8 mouse cellular contexts compared by ENCODE assay signal in genomic region chr9:82976219-82976618, GRCm38 (mm10). TPM values are rescaled to one million over a fixed set of nuclear protein-coding genes. Genes with fewer than 3 reads are reported as not detected.
DNase-seq lines count a peak whose midpoint lies in the region; ATAC-seq and TF ChIP-seq lines count a peak whose summit lies in the region.

No protein-coding gene starts in this region.

- peak overlapping the region; percentile 99 for H3K27ac ChIP-seq in heart, embryonic 15.5 days
- H3K27ac ChIP-seq in bone marrow, adult 2 months (ENCODE audit: control insufficient read depth, insufficient read depth, low read depth, low read length, poor library complexity) = no peak overlapping the region
- peak overlapping the region; percentile 100 for H3K27ac ChIP-seq in heart, embryonic 16.5 days (ENCODE audit: low read length)
- peak overlapping the region; percentile 99 for H3K27ac ChIP-seq in midbrain, embryonic 10.5 days (replicated peaks)

- DNase-seq in heart, adult 18-20 months = no peak
- DNase-seq in midbrain, embryonic 10.5 days (ENCODE audit: low spot score) = no peak
- DNase-seq in ovary, postnatal 14 days (ENCODE audit: low spot score) = no peak
- DNase-seq in thymus, postnatal 10 days (ENCODE audit: low spot score in 2 of 2) = no peak
- no peak for DNase-seq in adrenal gland, adult 18-20 months (ENCODE audit: low spot score in 2 of 2)

- no peak for TF ChIP-seq POLR2A in bone marrow, adult 2 months (IDR thresholded peaks at IDR 0.05; ENCODE audit: borderline replicate concordance, control insufficient read depth, low read depth, low read length)

- H3K36me3 ChIP-seq in heart, embryonic 15.5 days = no peaks in the 10 kb centered on the region
- no peaks in the 10 kb centered on the region for H3K36me3 ChIP-seq in heart, embryonic 16.5 days (ENCODE audit: control insufficient read depth, insufficient read depth)
- H3K36me3 ChIP-seq in midbrain, embryonic 10.5 days = peaks cover 10% of the 10 kb centered on the region; the same call in 1 of the 2 replicates

- H3K4me2 ChIP-seq in heart, embryonic 15.5 days = peak overlapping the region; percentile 65
- H3K4me2 ChIP-seq in heart, embryonic 16.5 days (ENCODE audit: low read depth, low read length) = peak overlapping the region; percentile 71

- ATAC-seq in heart, embryonic 15.5 days (replicated peaks; ENCODE audit: insufficient number of reproducible peaks, insufficient read depth, low FRiP score, low read depth) = no peak
- ATAC-seq in heart, embryonic 16.5 days (replicated peaks; ENCODE audit: extremely low read depth, insufficient read depth, low FRiP score) = no peak

- peaks cover 9% of the 10 kb centered on the region for H3K4me1 ChIP-seq in heart, embryonic 15.5 days (replicated peaks)
- H3K4me1 ChIP-seq in bone marrow, adult 2 months (ENCODE audit: control insufficient read depth, insufficient read depth, low read length) = no peaks in the 10 kb centered on the region
- H3K4me1 ChIP-seq in heart, embryonic 16.5 days (ENCODE audit: control insufficient read depth, insufficient read depth, low read length) = peaks cover 10% of the 10 kb centered on the region
- H3K4me1 ChIP-seq in midbrain, embryonic 10.5 days = peaks cover 29% of the 10 kb centered on the region

- WGBS in heart, embryonic 15.5 days = under 1% methylated on average over 9 of the region's 9 CpGs
- 1% methylated on average over 9 of the region's 9 CpGs for WGBS in bone marrow, adult 2 months
- WGBS in heart, embryonic 16.5 days = 3% methylated on average over 9 of the region's 9 CpGs
- 3% methylated on average over 9 of the region's 9 CpGs for WGBS in midbrain, embryonic 10.5 days

- H3K9ac ChIP-seq in heart, embryonic 15.5 days = peak overlapping the region; percentile 82
- H3K9ac ChIP-seq in heart, embryonic 16.5 days (ENCODE audit: low read length) = peak overlapping the region; percentile 97

- TF ChIP-seq CTCF in bone marrow, adult 2 months (IDR thresholded peaks at IDR 0.05; ENCODE audit: control insufficient read depth, insufficient read depth, low read length) = no peak

- H3K9me3 ChIP-seq in heart, embryonic 15.5 days (replicated peaks) = no peaks in the 10 kb centered on the region
- H3K9me3 ChIP-seq in heart, embryonic 16.5 days (replicated peaks; ENCODE audit: control insufficient read depth, low read length) = no peaks in the 10 kb centered on the region
- H3K9me3 ChIP-seq in midbrain, embryonic 10.5 days (replicated peaks) = no peaks in the 10 kb centered on the region

- H3K4me3 ChIP-seq in heart, embryonic 15.5 days = peak overlapping the region; percentile 68
- peak overlapping the region; percentile 47 for H3K4me3 ChIP-seq in bone marrow, adult 2 months (replicated peaks; ENCODE audit: control insufficient read depth, low read depth, low read length)
- H3K4me3 ChIP-seq in heart, embryonic 16.5 days (ENCODE audit: low read length) = peak overlapping the region; percentile 95
- peak overlapping the region; percentile 92 for H3K4me3 ChIP-seq in midbrain, embryonic 10.5 days

- H3K27me3 ChIP-seq in heart, embryonic 15.5 days = no peaks in the 10 kb centered on the region
- H3K27me3 ChIP-seq in heart, embryonic 16.5 days (ENCODE audit: control insufficient read depth, insufficient read depth, low read length) = no peaks in the 10 kb centered on the region
- H3K27me3 ChIP-seq in midbrain, embryonic 10.5 days (ENCODE audit: low read depth, poor library complexity, severe bottlenecking) = no peaks in the 10 kb centered on the region

RNA-seq across cellular contexts. Expression of gene Phip, which starts 0.9 kb away (rescaled TPM):
- polyA plus RNA-seq in heart, embryonic 15.5 days (2015; fragmentation: Nextera tagmentation; extraction: Ambion mirVana) = 46.5 and 47.4 TPM in 2 replicates
- total RNA-seq in heart, adult 18-20 months (2021) = 10 to 100 TPM; 25.5 to 31.3 TPM
- 13.8 and 25.3 TPM in 2 replicates for polyA plus RNA-seq in bone marrow, adult 2 months (2011; ENCODE audit: insufficient read depth, insufficient read length, low replicate concordance, missing spikeins)
- polyA plus RNA-seq in heart, embryonic 16.5 days (2015; fragmentation: Nextera tagmentation; extraction: Ambion mirVana) = 45.4 and 48.6 TPM in 2 replicates
- polyA plus RNA-seq in midbrain, embryonic 10.5 days (2016; fragmentation: Nextera tagmentation; extraction: Ambion mirVana) = 116 and 122 TPM in 2 replicates
- total RNA-seq in adrenal gland, adult 18-20 months (2021) = 10 to 100 TPM; 60.1 to 79.6 TPM
